Mouse (Mus musculus): Measurements from ENCODE around the gene Dapl1. TPM values are rescaled to one million over a fixed set of nuclear protein-coding genes. Genes with fewer than 3 reads are reported as not detected.
A peak's percentile ranks its signal among the peaks of the same experiment; 100 is the strongest.

Dapl1 gene
- total RNA-seq, 1 experiment from 2014 or later, result 10.8 TPM

DNA sequence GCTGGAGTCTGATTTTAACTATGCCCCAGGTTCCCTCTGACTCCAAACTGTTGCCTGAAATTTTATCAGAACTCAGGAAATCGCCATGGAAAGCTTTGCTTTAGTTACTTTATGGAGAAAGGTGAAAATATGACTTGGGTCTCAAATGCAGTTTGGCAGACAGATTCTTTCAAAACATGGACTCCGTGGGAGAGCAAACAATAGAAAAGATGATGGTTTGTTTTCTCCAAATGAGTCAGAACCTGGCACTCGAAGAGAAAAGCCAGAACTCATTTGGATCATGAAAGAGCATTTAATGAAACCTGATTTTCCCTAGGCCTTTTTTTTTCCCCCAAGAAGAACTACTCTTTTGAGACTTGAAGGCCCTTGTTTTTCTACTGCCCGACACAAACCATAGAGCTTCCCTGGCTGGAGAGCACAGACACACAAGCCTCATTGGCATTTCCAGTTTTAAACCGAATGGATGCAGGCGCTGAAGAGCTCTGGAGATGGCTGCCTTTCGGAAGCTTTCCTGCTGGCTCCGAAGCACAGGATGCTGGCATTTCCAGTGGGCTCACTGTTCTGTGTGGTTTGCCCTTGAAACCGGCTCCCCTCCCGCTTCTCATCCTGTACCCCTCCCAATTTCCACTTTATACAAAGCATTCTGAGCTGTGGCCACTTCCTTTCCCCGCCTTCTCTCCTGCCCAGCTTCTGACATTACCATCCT, 14.0 kb upstream of the Dapl1 start:
- no peak for ATAC-seq (ENCODE audit: extremely low read depth, insufficient number of reproducible peaks, low FRiP score, poor library complexity, severe bottlenecking)

DNA sequence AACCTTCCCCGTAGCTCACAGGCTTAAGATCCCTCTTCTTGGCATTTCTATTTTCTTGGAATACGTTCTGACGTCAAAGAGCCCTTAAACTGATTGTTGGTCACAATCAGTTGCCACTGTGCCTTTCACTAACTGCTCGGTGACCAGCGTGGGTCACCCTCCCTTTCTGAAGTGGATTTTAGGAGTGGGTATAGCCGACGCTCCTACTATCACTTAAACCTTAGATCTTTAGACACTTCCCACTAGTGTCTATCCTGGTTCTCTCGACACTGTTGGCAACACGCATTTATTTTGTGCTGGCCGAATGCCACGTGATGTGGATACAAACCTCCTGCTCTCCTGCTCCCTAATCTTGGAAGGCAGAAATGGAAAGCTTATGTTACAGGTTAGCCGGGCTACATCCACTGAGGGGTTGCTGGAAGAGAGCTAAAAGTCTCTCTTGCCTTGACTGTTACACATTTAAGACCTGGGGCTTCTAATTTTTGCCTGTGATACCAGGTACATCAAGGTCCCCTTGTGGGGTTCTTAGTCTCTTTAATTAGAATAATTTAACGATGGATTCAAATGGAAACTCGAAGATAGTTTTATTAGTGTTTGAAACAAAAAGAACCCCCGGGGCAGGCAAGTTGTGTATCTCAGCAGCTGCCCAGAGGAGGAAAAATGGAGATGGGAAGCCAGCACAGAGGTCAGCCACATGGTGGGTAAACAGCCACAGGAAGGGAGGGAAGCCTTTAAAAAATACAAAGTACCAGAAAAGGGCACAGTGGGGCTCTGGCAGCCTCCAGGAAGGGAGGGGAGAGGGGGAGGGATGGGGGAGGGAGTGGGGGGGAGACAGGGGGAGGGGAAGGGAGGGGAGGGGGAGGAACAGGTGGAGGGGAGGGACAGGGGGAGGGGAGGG, 13.2 kb upstream of the Dapl1 start:
- ATAC-seq (ENCODE audit: extremely low read depth, insufficient number of reproducible peaks, low FRiP score, poor library complexity, severe bottlenecking), result no peak

GRCm38 (mm10) chr2:59474336-59474735, 10.1 kb upstream of the Dapl1 start:
- no peak for ATAC-seq (ENCODE audit: extremely low read depth, insufficient number of reproducible peaks, low FRiP score, poor library complexity, severe bottlenecking)

GRCm38 (mm10) chr2:59485080-59485479, 627 bp downstream of the Dapl1 start:
- ATAC-seq (ENCODE audit: extremely low read depth, insufficient number of reproducible peaks, low FRiP score, poor library complexity, severe bottlenecking), result no peak

GRCm38 (mm10) chr2:59485657-59486056, 1.2 kb downstream of the Dapl1 start:
- no peak for ATAC-seq (ENCODE audit: extremely low read depth, insufficient number of reproducible peaks, low FRiP score, poor library complexity, severe bottlenecking)

- ATAC-seq (ENCODE audit: extremely low read depth, insufficient number of reproducible peaks, low FRiP score, poor library complexity, severe bottlenecking), result no peak
Measured at GRCm38 (mm10) chr2:59486196-59486845, 1.9 kb downstream of the Dapl1 start.

- no peak for ATAC-seq (ENCODE audit: extremely low read depth, insufficient number of reproducible peaks, low FRiP score, poor library complexity, severe bottlenecking)
Measured at GRCm38 (mm10) chr2:59488235-59488634, 3.8 kb downstream of the Dapl1 start.

DNA sequence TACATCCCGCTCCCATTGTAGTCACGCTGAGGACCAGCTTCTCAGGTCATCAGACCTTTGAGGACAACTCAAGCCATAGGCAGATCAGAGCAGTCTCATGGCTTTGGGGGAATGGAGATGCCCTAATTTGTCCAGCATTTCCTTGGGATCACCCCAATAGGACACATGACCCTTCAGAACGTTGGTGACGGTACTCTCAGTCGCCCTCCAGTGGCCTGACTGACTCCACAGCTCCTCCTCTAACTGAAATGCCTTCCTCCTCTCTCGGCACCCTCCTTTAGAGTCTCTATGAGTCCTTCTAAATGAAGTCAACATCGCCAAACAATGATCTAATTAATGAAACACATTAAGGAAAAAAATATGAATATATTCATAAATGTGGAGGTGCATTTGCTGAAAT, 5.9 kb downstream of the Dapl1 start:
- ATAC-seq (ENCODE audit: extremely low read depth, insufficient number of reproducible peaks, low FRiP score, poor library complexity, severe bottlenecking), result no peak

- no peak for ATAC-seq (ENCODE audit: extremely low read depth, insufficient number of reproducible peaks, low FRiP score, poor library complexity, severe bottlenecking)
Measured at GRCm38 (mm10) chr2:59493445-59494085, 9.1 kb downstream of the Dapl1 start.

DNA sequence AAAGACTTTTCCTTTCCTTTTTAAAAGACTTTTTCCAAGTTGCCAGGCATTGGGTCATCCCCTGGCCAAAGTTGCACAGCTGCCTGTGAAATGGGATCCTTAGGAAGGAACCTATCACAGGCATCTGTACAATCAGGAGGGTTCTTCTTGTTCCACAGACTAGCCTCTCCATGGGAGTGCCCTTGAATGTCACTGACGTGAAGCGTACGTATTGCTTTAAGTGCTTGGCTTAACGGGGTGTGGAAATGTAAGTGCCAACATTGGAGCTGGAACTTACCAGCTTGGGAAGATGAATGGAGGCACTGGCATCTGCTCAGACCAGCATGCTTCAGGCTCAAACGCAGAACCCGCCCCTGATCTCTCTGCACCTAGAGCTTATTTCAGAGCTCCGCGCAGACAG, 14.7 kb downstream of the Dapl1 start:
- ATAC-seq (ENCODE audit: extremely low read depth, insufficient number of reproducible peaks, low FRiP score, poor library complexity, severe bottlenecking), result no peak

- ATAC-seq (ENCODE audit: extremely low read depth, insufficient number of reproducible peaks, low FRiP score, poor library complexity, severe bottlenecking), result no peak
Measured at GRCm38 (mm10) chr2:59499717-59500116, 15.3 kb downstream of the Dapl1 start.

GRCm38 (mm10) chr2:59509061-59509460, 24.6 kb downstream of the Dapl1 start:
- ATAC-seq (ENCODE audit: extremely low read depth, insufficient number of reproducible peaks, low FRiP score, poor library complexity, severe bottlenecking), result no peak

DNA sequence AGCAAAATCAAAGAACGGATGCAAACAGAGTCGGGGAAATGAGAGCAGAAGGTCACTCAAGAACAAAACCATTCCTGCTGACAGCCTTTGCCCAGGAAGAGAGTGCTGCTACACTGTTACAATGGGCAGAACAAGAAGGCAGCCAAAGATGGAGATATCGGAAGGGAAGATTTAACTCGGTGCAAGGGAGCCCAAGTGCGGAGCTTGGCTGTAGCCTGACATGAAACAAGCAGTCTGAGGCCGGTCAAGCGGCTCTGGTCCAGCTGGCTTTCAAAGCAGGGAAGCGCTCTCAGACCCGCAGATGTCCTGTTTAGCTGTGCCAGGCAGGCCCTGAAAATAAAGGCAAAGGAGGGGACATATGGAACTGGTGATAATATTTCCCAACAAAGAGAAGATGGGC, 26.0 kb downstream of the Dapl1 start:
- no peak for ATAC-seq (ENCODE audit: extremely low read depth, insufficient number of reproducible peaks, low FRiP score, poor library complexity, severe bottlenecking)

DNA sequence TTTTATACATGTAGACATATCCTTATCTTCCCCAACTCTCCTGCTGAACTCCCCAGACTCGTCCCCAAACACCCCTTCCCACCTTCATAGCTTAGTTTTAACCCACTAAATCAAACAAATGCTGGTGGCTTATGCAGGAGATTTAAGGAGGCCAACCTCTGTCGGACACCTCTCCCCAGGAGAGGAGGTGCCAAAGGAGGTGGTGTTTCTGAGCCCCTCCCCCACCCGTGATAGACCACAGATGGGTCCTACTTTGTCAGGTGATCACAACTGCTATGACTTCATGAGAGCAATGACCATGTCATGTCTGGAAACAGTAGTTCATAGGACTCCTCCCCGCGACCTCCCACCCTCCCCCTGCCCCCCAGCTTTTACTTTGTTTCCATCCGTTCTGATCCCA, 26.4 kb downstream of the Dapl1 start:
- ATAC-seq (ENCODE audit: extremely low read depth, insufficient number of reproducible peaks, low FRiP score, poor library complexity, severe bottlenecking), result no peak

- ATAC-seq (ENCODE audit: extremely low read depth, insufficient number of reproducible peaks, low FRiP score, poor library complexity, severe bottlenecking), result no peak
Measured at GRCm38 (mm10) chr2:59520663-59521062, 36.2 kb downstream of the Dapl1 start.

GRCm38 (mm10) chr2:59522079-59522684, 37.7 kb downstream of the Dapl1 start:
- peak; percentile 52; the same call in 1 of the 2 replicates for ATAC-seq (ENCODE audit: extremely low read depth, insufficient number of reproducible peaks, low FRiP score, poor library complexity, severe bottlenecking)

DNA sequence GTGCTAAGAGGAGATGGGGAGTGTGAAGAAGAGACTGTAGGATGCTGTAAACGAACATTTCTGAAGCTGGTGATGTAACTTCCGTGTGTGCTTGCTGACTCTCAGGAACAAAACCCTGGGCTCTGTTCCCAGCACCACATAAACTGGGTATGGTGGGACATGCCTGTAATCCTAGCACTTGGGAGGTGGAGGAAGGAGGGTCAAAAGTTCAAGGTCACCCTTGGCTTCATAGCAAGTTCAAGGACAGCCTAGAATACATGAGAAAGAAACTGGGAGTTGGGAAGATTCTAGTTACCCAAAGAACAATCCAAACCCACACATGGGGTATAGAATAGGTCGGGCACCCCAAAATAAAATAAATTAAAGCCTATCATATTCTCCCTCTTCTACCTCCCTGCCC, 39.1 kb downstream of the Dapl1 start:
- ATAC-seq (ENCODE audit: extremely low read depth, insufficient number of reproducible peaks, low FRiP score, poor library complexity, severe bottlenecking), result no peak

DNA sequence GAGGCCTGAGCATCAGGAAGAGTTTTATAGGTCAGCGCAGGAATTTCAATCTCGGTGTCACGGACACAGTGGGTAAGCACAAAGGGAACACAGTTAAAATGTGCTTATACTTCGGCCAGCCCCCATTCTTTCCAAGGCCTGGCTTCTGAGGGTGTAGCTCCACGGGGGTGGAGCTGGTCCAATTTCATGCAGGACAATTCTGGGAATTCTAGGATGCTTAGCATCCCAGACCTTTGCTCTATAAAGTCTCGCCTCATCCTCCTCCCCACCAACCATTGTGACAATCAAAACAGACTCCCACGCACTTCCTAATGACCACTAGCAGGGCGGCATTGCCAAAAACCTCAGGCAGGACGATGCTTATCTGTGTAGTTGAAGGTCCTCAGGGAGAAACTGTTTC, 42.4 kb downstream of the Dapl1 start:
- no peak for ATAC-seq (ENCODE audit: extremely low read depth, insufficient number of reproducible peaks, low FRiP score, poor library complexity, severe bottlenecking)

GRCm38 (mm10) chr2:59529574-59530080, 45.2 kb downstream of the Dapl1 start:
- no peak for ATAC-seq (ENCODE audit: extremely low read depth, insufficient number of reproducible peaks, low FRiP score, poor library complexity, severe bottlenecking)

Data from neutrophil, adult 5-6 weeks (primary cell).